Mouse (Mus musculus) thymus, adult 2 months (tissue): ENCODE results near the gene Clec9a.

Source experiments
- CTCF ChIP-seq: fragments of 200-500 bp; IDR thresholded peaks from 2 replicates; pipeline ENCODE4 v1.5.1; 2012; ENCODE audit warnings: mild to moderate bottlenecking, control low read depth, low read length, moderate library complexity, borderline replicate concordance; ENCODE audit not compliant: control insufficient read depth, poor library complexity, insufficient read depth; ENCODE audit errors: extremely low read depth
- POLR2A ChIP-seq: fragments of 200-500 bp; IDR thresholded peaks from 2 replicates; pipeline ENCODE4 v1.6.1; 2012; ENCODE audit warnings: mild to moderate bottlenecking, low read length, control low read depth, moderate library complexity; ENCODE audit not compliant: control insufficient read depth, poor library complexity, insufficient read depth; ENCODE audit errors: extremely low read depth

GRCm38 (mm10) chr6:129423040-129423733, 14.5 kb downstream of the Clec9a start:
- TF ChIP-seq POLR2A (no peak), CTCF (no peak)
